Mouse (Mus musculus) neural tube, embryonic 14.5 days (tissue): ENCODE measurements at regions not wholly inside any gene's neighbourhood (a gene's known extent, or its start where the extent isn't known, plus 50 kb on each side); places are given as distances from the start of the nearest gene placed in this dataset.
A peak's percentile ranks its signal among the peaks of the same experiment; 100 is the strongest.
"Not testable (repeated sequence)": the region's sequence is repeated elsewhere in the genome, so short reads cannot be mapped to it uniquely, and the experiment has no call there.

Experiments
- ATAC-seq: fragments of 200-750 bp; cut with Nextera tagmentation; 2 replicates; pipeline ENCODE4 v1.8.0; 2017; ENCODE audit warnings: low read depth, mild to moderate bottlenecking, moderate TSS enrichment, moderate library complexity
- H3K27ac ChIP-seq: fragments of 300-500 bp; sonication (generic); 2 replicates; pipeline ENCODE4 v1.5.1; 2014; ENCODE audit warnings: low read depth, mild to moderate bottlenecking, control low read depth, low read length, moderate library complexity, mixed read lengths
- H3K27me3 ChIP-seq: fragments of 300-500 bp; sonication (generic); 2 replicates; pipeline ENCODE4 v1.6.1; 2014; ENCODE audit warnings: low read length; ENCODE audit not compliant: control insufficient read depth, insufficient read depth
- H3K36me3 ChIP-seq: fragments of 300-500 bp; sonication (generic); 2 replicates; pipeline ENCODE4 v1.6.1; 2014; ENCODE audit warnings: low read length, mixed read lengths; ENCODE audit not compliant: control insufficient read depth, insufficient read depth
- H3K4me1 ChIP-seq: fragments of 300-500 bp; sonication (generic); 2 replicates; pipeline ENCODE4 v1.6.1; 2014; ENCODE audit warnings: low read length; ENCODE audit not compliant: control insufficient read depth, insufficient read depth
- H3K4me2 ChIP-seq: fragments of 300-500 bp; sonication (generic); 2 replicates; pipeline ENCODE4 v1.6.1; 2014; ENCODE audit warnings: mild to moderate bottlenecking, low read depth, low read length, control low read depth
- H3K4me3 ChIP-seq: fragments of 300-500 bp; sonication (generic); 2 replicates; pipeline ENCODE4 v1.5.1; 2014; ENCODE audit warnings: low read depth, low read length, control low read depth, mixed read lengths
- H3K9ac ChIP-seq: fragments of 300-500 bp; sonication (generic); replicated peaks from 2 replicates; pipeline ENCODE4 v1.6.1; 2014; ENCODE audit warnings: low read depth, mild to moderate bottlenecking, control low read depth, low read length, mixed read lengths
- H3K9me3 ChIP-seq: fragments of 300-500 bp; sonication (generic); 2 replicates; pipeline ENCODE4 v1.6.1; 2016; ENCODE audit warnings: low read length; ENCODE audit not compliant: control insufficient read depth
- WGBS: fragments of 180-500 bp; shearing (Covaris S2); extraction: QIAGEN DNeasy Blood & Tissue Kit; methylation state at CpG from one replicate; pipeline ENCODE4 v1.1.7; 2014; 5-methylcytosine and 5-hydroxymethylcytosine counted together

DNA sequence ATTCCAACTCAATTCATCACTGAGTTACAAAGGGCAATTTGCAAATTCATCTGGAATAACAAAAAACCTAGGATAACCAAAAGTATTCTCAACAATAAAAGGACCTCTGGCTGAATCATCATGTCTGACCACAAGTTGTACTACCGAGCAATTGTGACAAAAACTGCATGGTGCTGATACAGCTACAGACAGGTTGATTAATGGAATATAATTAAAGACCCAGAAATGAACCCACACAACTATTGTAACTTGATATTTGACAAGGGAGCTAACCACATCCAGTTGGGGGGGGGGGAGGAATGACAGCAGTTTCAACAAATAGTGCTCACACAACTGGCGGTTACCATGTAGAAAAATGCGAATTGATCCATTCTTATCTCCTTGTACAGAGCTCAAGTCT lies 864.7 kb upstream of the Gm8797 start:
- Histone ChIP-seq H3K4me1 (no peaks in the 10 kb centered on the region), H3K36me3 (no peaks in the 10 kb centered on the region), H3K27me3 (no peaks in the 10 kb centered on the region), H3K27ac (no peak overlapping the region), H3K9ac (no peak overlapping the region), H3K4me2 (no peak overlapping the region), H3K4me3 (no peak overlapping the region), H3K9me3 (no peaks in the 10 kb centered on the region)
- ATAC-seq: no peak
- 90% methylated on average over 3 of the region's 3 CpGs for WGBS

DNA sequence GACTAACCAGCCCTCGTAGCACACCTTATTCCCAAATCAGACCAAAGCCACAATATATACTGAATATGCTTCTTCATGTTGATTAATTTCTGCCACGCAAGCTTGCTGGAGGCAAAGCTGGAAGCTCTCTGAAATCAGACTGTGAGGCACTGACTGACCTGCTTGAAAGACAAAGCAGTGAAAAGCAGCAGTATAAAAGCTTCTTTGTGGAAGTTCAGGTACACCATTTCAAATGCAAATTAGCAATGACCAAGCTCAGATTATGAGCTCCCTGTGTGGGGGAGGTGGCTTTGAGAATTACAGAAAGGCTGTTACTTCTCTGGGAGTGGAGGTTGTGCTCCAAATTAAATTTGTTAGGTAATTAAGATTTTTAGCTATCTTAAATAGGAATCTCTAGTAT lies 857.5 kb upstream of the Gm8797 start:
- no peaks in the 10 kb centered on the region for H3K36me3 ChIP-seq
- ATAC-seq: no peak

DNA sequence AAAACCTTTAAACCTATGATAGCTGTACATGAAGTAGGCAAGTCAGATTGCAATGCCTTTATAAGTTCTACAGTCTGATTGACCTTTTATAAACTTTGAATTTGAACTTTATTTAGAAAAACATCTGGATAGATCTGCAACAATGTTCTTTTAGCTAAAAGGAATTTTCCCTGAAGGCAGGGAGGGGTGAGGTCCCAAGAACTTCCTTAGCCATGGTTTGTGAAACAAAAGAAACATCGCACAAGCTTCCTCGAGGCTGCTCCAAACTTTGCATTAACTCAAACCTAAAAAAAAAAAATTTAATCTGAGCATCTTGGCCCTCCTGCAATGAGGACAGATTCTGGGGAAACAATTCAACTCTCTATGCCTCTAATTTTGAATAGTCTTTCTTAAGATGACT lies 854.8 kb upstream of the Gm8797 start:
- H3K9me3 ChIP-seq: no peaks in the 10 kb centered on the region
- WGBS: 81% methylated on average over 2 of the region's 2 CpGs
- no peak for ATAC-seq
- H3K27me3 ChIP-seq: no peaks in the 10 kb centered on the region
- H3K4me1 ChIP-seq: no peaks in the 10 kb centered on the region
- H3K36me3 ChIP-seq: no peaks in the 10 kb centered on the region
- no peak overlapping the region for H3K27ac ChIP-seq
- H3K4me3 ChIP-seq: no peak overlapping the region
- H3K9ac ChIP-seq: no peak overlapping the region
- no peak overlapping the region for H3K4me2 ChIP-seq

More for the DNA sequence above, 857.5 kb upstream of the Gm8797 start:
- Histone ChIP-seq H3K4me3 (no peak overlapping the region), H3K27me3 (no peaks in the 10 kb centered on the region), H3K4me2 (no peak overlapping the region), H3K9me3 (no peaks in the 10 kb centered on the region), H3K27ac (no peak overlapping the region), H3K9ac (no peak overlapping the region), H3K4me1 (no peaks in the 10 kb centered on the region)
- 83% methylated on average over 2 of the region's 2 CpGs for WGBS

DNA sequence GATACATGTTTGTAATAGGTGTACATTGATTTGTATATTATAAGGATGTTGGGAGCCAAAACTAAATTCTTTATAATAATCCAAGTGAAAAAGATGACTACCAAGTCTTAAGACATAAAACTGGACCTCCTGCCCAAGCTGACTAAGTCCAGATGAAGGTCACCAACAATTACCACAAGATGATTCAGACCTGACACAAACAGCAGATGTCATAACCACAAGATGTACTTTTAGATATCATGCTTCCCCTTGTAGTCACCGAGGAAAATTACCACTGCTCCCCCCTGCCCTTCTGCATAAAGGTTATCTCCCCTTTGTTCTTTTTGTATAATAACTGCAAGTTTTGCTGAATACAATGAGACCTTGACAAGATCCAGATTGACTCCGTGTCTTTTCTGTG lies 843.0 kb upstream of the Gm8797 start:
- not testable (repeated sequence) for H3K4me3 ChIP-seq, H3K27me3 ChIP-seq, H3K9me3 ChIP-seq, H3K27ac ChIP-seq, ATAC-seq, H3K4me2 ChIP-seq, H3K4me1 ChIP-seq, H3K36me3 ChIP-seq, H3K9ac ChIP-seq
- 92% methylated on average over 2 of the region's 2 CpGs for WGBS

DNA sequence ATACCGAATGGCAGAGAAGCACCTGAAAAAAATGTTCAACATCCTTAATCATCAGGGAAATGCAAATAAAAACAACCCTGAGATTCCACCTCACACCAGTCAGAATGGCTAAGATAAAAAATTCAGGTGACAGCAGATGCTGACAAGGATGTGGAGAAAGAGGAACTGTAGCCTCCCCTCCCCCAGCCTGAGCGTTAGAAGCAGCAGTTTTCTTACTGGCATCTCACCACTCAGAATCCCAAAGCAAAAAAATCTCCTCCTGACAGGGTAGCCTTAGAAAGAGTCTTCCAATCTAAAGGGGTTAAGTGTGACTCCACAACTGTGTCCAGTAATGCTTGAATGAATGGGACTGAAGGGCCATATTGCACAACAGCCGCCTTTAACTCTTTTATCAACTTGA lies 819.9 kb upstream of the Gm8797 start:
- not testable (repeated sequence) for H3K36me3 ChIP-seq, H3K4me2 ChIP-seq, H3K9ac ChIP-seq, H3K4me3 ChIP-seq, H3K27ac ChIP-seq, H3K27me3 ChIP-seq, H3K9me3 ChIP-seq, ATAC-seq, H3K4me1 ChIP-seq
- 95% methylated on average over 3 of the region's 3 CpGs for WGBS

DNA sequence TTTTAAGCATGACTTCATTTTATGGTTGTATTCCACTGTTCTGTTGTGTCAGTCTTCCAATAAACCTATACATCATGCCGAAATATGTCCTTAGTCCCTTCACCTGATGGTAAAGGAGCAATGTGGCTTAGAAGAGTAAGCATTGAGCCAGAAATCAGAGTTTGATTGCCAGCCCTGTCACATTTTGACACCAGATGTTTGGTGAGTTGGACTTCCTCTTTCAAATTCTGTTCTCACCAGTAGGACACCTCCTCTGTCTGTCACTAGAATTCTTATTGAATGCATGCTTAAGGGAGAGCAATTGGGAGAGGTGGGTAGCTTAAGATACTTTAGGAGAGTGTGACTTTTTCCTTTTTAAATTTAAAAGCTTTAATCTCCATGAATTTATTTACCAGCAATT lies 779.1 kb upstream of the Gm8797 start:
- no peak overlapping the region for H3K4me3 ChIP-seq
- H3K4me1 ChIP-seq: no peaks in the 10 kb centered on the region; the same call in 1 of the 2 replicates
- H3K4me2 ChIP-seq: no peak overlapping the region
- no peak overlapping the region for H3K27ac ChIP-seq
- H3K9me3 ChIP-seq: no peaks in the 10 kb centered on the region
- H3K36me3 ChIP-seq: no peaks in the 10 kb centered on the region
- WGBS: 86% methylated on average over 1 of the region's 1 CpGs
- H3K27me3 ChIP-seq: no peaks in the 10 kb centered on the region
- no peak overlapping the region for H3K9ac ChIP-seq
- ATAC-seq: no peak

DNA sequence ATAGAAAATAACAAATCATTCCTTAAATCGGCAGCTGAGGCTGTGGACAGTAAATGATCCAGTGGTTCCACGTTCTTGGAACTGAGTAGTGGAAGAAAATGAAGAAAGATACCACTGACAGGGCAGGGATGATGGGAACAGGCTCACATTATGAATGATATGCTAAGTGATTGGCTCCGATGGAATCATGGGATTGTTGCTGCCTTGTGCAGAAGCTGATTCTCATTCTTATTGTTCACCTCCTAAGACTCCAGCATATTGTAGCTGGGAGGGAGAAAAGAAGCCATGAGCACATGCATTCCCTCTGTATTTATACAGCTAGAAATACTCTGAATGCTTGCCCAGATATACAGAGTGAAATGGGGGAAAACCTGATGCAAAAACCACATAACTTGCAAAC lies 777.3 kb upstream of the Gm8797 start:
- Histone ChIP-seq H3K9me3 (no peaks in the 10 kb centered on the region), H3K4me1 (no peaks in the 10 kb centered on the region; the same call in 1 of the 2 replicates), H3K27ac (no peak overlapping the region), H3K4me2 (no peak overlapping the region), H3K36me3 (no peaks in the 10 kb centered on the region), H3K9ac (no peak overlapping the region), H3K27me3 (no peaks in the 10 kb centered on the region), H3K4me3 (no peak overlapping the region)
- 52% methylated on average over 3 of the region's 3 CpGs for WGBS
- no peak for ATAC-seq

DNA sequence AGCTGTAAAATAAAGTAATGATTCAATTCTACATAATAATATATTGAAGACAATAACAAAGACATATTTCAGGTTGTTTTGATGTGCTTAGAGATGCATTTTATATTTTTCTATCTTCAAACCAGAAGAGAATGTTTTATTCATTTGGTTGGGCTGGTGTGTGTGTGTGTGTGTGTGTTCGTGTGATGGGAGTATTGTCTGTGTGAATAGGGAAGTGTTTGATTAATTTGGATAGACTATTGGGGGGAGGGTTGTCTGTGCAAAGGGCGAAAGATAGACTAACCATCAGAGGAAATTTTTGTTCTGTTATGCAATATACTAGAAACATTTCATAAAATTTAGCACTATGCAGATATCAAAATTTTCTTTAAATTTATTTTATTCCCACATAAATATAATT lies 776.8 kb upstream of the Gm8797 start:
- Histone ChIP-seq H3K4me3 (no peak overlapping the region), H3K36me3 (no peaks in the 10 kb centered on the region), H3K27ac (no peak overlapping the region), H3K4me2 (no peak overlapping the region), H3K9ac (no peak overlapping the region), H3K9me3 (no peaks in the 10 kb centered on the region), H3K27me3 (no peaks in the 10 kb centered on the region), H3K4me1 (no peaks in the 10 kb centered on the region; the same call in 1 of the 2 replicates)
- WGBS: 56% methylated on average over 2 of the region's 2 CpGs
- no peak; the same call in 1 of the 2 replicates for ATAC-seq

DNA sequence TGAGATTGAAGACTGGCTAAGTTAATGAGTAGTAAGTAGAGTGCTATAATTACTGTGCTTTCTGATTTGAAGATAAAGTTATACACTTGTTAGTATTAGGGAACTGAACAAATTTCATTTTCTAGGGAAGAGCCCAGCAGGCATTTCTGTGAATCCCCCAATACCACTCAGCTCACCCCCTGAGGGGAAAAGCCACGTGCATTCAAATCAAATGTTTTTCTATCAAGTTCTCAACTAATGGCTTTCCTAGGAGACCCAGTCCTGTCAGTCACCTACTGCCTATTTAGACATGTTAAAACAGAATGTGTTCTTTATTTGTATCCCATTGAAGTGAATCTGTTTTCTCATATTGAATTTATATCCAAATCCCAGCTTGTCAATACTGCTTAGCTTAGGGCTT lies 775.9 kb upstream of the Gm8797 start:
- H3K9me3 ChIP-seq: no peaks in the 10 kb centered on the region
- H3K4me3 ChIP-seq: no peak overlapping the region
- no peak overlapping the region for H3K4me2 ChIP-seq
- H3K27me3 ChIP-seq: no peaks in the 10 kb centered on the region
- 6% methylated on average over 1 of the region's 1 CpGs for WGBS
- no peaks in the 10 kb centered on the region; the same call in 1 of the 2 replicates for H3K4me1 ChIP-seq
- ATAC-seq: no peak
- H3K9ac ChIP-seq: no peak overlapping the region
- no peak overlapping the region for H3K27ac ChIP-seq
- no peaks in the 10 kb centered on the region for H3K36me3 ChIP-seq

DNA sequence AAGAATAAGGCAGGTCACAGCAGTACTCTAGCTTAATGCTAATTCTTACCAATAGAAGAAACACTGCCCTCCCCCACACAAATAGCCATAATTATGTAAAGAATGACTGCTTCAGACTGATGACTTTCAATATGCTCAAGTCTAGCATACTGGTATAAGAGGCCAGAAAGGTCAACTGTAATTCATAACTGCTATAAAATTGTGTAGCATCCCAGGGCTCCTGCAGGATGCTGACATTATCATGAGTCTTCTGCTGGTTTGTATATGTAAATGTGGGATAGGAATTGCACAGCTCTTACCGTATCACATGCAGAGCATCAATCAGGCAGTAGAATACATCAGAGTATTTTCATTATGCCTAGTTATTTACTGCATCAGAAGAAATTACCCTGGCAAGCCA lies 774.3 kb upstream of the Gm8797 start:
- no peak overlapping the region for H3K27ac ChIP-seq
- H3K27me3 ChIP-seq: no peaks in the 10 kb centered on the region
- WGBS: 30% methylated on average over 1 of the region's 1 CpGs

More for the DNA sequence above, 774.3 kb upstream of the Gm8797 start:
- Histone ChIP-seq H3K9me3 (no peaks in the 10 kb centered on the region), H3K4me3 (no peak overlapping the region), H3K4me2 (no peak overlapping the region), H3K4me1 (no peaks in the 10 kb centered on the region; the same call in 1 of the 2 replicates), H3K36me3 (no peaks in the 10 kb centered on the region), H3K9ac (no peak overlapping the region)
- ATAC-seq: peak; percentile 77
